Mouse (Mus musculus) MEL (cell line): ENCODE measurements around the gene B4galnt3.

Experiments
- CTCF ChIP-seq, 3 experiments: IDR thresholded peaks in 2 of 3; conservative IDR thresholded peaks in 1 of 3; 2 replicates each; pipeline ENCODE4 v1.5.1; 2011 to 2012; ENCODE audit warnings: low read length in 3 of 3, low read depth in 2 of 3, mild to moderate bottlenecking in 2 of 3, improper control_type of control experiment in 1 of 3, inconsistent platforms in 1 of 3, mixed read lengths in 1 of 3, moderate library complexity in 1 of 3; ENCODE audit not compliant: control insufficient read depth in 1 of 3, insufficient read depth in 1 of 3, poor library complexity in 1 of 3, severe bottlenecking in 1 of 3
- GABPA ChIP-seq: IDR thresholded peaks from 2 replicates; pipeline ENCODE4 v1.6.1; 2012; ENCODE audit warnings: low read depth, mild to moderate bottlenecking, inconsistent platforms, low read length, improper control_type of control experiment, moderate library complexity
- HCFC1 ChIP-seq: IDR thresholded peaks from 2 replicates; pipeline ENCODE4 v1.6.1; 2012; ENCODE audit warnings: low read depth, mild to moderate bottlenecking, inconsistent platforms, low read length, improper control_type of control experiment, moderate library complexity
- MEF2A ChIP-seq: IDR thresholded peaks from 2 replicates; pipeline ENCODE4 v1.6.1; 2014; ENCODE audit warnings: low read depth, mild to moderate bottlenecking, inconsistent platforms, low read length, improper control_type of control experiment; ENCODE audit not compliant: poor library complexity, insufficient replicate concordance, severe bottlenecking; ENCODE audit errors: extremely low read depth
- MYC ChIP-seq: IDR thresholded peaks from 2 replicates; pipeline ENCODE4 v1.6.1; 2011; ENCODE audit warnings: low read depth, mild to moderate bottlenecking, low read length, improper control_type of control experiment, moderate library complexity
- NRF1 ChIP-seq: IDR thresholded peaks from 2 replicates; pipeline ENCODE4 v1.6.1; 2014; ENCODE audit warnings: low read depth, mild to moderate bottlenecking, inconsistent platforms, low read length, improper control_type of control experiment, moderate library complexity; ENCODE audit not compliant: poor library complexity, insufficient read depth, severe bottlenecking
- POLR2A ChIP-seq, 2 experiments: IDR thresholded peaks; 2 replicates each; pipeline ENCODE4 v1.6.1; 2011 to 2012; ENCODE audit warnings: low read length in 2 of 2, mild to moderate bottlenecking in 2 of 2, control low read depth in 1 of 2, improper control_type of control experiment in 1 of 2, low read depth in 1 of 2, moderate library complexity in 1 of 2; ENCODE audit not compliant: control insufficient read depth in 1 of 2, insufficient read depth in 1 of 2, poor library complexity in 1 of 2
- POLR2AphosphoS2 ChIP-seq: IDR thresholded peaks from 2 replicates; pipeline ENCODE4 v1.6.1; 2011; ENCODE audit warnings: low read length, improper control_type of control experiment
- SMC3 ChIP-seq: IDR thresholded peaks from 2 replicates; pipeline ENCODE4 v1.6.1; 2011; ENCODE audit warnings: low read depth, low read length, improper control_type of control experiment
- TAL1 ChIP-seq: IDR thresholded peaks from 2 replicates; pipeline ENCODE4 v1.6.1; 2012; ENCODE audit warnings: mild to moderate bottlenecking, inconsistent platforms, low read length, moderate library complexity, mixed read lengths
- TCF12 ChIP-seq: IDR thresholded peaks from 2 replicates; pipeline ENCODE4 v1.6.1; 2014; ENCODE audit warnings: low read depth, mild to moderate bottlenecking, inconsistent platforms, low read length, improper control_type of control experiment, moderate library complexity
- USF1 ChIP-seq: IDR thresholded peaks from 2 replicates; pipeline ENCODE4 v1.6.1; 2014; ENCODE audit warnings: low read depth, mild to moderate bottlenecking, inconsistent platforms, low read length, improper control_type of control experiment, moderate library complexity
- ZMIZ1 ChIP-seq: IDR thresholded peaks from 2 replicates; pipeline ENCODE4 v1.6.1; 2012; ENCODE audit warnings: low read depth, mild to moderate bottlenecking, inconsistent platforms, low read length, improper control_type of control experiment, moderate library complexity
- ZNF384 ChIP-seq: IDR thresholded peaks from 2 replicates; pipeline ENCODE4 v1.6.1; 2012; ENCODE audit warnings: low read depth, mild to moderate bottlenecking, inconsistent platforms, low read length, improper control_type of control experiment

DNA sequence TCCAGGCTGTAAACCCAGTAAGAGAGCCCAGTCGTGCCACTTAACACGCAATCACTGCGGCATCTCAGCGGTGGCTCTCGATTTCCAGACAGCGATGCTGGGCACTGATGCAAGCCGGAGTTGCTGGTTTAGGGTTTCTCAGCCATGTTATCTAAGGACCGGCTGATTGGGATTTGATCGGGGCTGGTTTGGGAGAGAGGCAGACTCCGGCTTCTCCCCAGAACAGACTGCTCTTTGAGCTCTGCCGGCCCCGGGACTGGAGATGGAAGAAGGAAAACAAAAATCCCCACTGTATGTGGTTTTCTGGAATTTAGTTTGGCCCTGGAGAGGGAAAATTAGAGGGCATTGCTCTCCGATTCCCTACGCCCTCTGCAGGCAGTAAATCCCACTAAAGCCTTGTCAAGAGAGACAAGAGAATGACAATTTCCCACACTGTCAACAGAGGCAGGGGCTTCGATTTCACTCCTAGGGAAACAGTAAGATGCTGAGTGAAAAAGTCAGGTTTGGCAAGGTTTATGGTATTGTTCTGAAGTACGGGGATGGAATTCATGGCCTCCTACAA, 8.5 kb upstream of the B4galnt3 start:
- TF ChIP-seq ZNF384 (no peak), HCFC1 (no peak), POLR2A (IDR thresholded peaks at IDR 0.05; ENCODE audit: control insufficient read depth in 1 of 2, insufficient read depth in 1 of 2, low read depth in 1 of 2, low read length in 2 of 2, poor library complexity in 1 of 2) (no peak), CTCF (IDR thresholded peaks at IDR 0.05 in 2 of 3, conservative IDR thresholded peaks at IDR 0.05 in 1 of 3; ENCODE audit: control insufficient read depth in 1 of 3, insufficient read depth in 1 of 3, low read depth in 2 of 3, low read length in 3 of 3, poor library complexity in 1 of 3, severe bottlenecking in 1 of 3) (no peak), POLR2AphosphoS2 (no peak), TCF12 (no peak), NRF1 (no peak), USF1 (no peak), ZMIZ1 (no peak), SMC3 (no peak), TAL1 (no peak), GABPA (no peak), MYC (no peak), MEF2A (no peak)
